Mouse (Mus musculus): ENCODE data around the gene Phf24. TPM values are rescaled to one million over a fixed set of nuclear protein-coding genes. Genes with fewer than 3 reads are reported as not detected.

Gene Phf24
- polyA plus RNA-seq, 1 experiment from 2014 or later: 33.9 TPM

DNA sequence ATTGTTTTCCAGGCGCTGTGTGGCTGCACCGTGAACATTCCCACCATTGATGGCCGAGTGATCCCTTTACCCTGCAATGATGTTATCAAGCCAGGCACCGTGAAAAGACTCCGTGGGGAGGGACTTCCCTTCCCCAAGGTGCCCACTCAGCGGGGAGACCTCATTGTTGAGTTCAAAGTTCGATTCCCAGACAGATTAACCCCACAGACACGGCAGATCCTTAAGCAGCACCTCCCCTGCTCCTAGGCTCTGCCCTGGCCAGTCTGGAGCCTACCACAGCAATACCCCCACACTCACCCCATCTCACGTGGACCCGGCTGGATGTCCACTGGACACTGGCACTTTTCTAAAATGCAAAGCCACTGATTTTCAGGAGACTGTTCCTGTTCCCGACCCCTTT is 40.8 kb downstream of the Phf24 start:
- no peak overlapping the region for H3K4me2 ChIP-seq (ENCODE audit: low read length)
- H3K4me3 ChIP-seq (replicated peaks; ENCODE audit: low read depth, low read length): no peak overlapping the region
- no peaks in the 10 kb centered on the region for H3K27me3 ChIP-seq (ENCODE audit: control insufficient read depth, insufficient read depth, low read length)
- DNase-seq (no peak), ATAC-seq (ENCODE audit: low FRiP score, low TSS enrichment) (no peak)
- peaks cover 52% of the 10 kb centered on the region for H3K36me3 ChIP-seq (ENCODE audit: control insufficient read depth, insufficient read depth, low read length)
- no peak overlapping the region for H3K27ac ChIP-seq (replicated peaks; ENCODE audit: low read depth, low read length)
- H3K4me1 ChIP-seq (ENCODE audit: control insufficient read depth, insufficient read depth, low read length): peaks cover 23% of the 10 kb centered on the region
- H3K9me3 ChIP-seq (ENCODE audit: control insufficient read depth, low read length): no peaks in the 10 kb centered on the region
- WGBS: 64% methylated on average over 11 of the region's 11 CpGs
- no peak overlapping the region for H3K9ac ChIP-seq (replicated peaks; ENCODE audit: low read length)

GRCm38 (mm10) chr4:42957979-42958378 is 41.5 kb downstream of the Phf24 start:
- Histone ChIP-seq H3K9ac (replicated peaks; ENCODE audit: low read length) (no peak overlapping the region), H3K4me1 (ENCODE audit: control insufficient read depth, insufficient read depth, low read length) (peaks cover 17% of the 10 kb centered on the region), H3K9me3 (ENCODE audit: control insufficient read depth, low read length) (no peaks in the 10 kb centered on the region), H3K36me3 (ENCODE audit: control insufficient read depth, insufficient read depth, low read length) (peaks cover 49% of the 10 kb centered on the region), H3K4me3 (replicated peaks; ENCODE audit: low read depth, low read length) (no peak overlapping the region), H3K4me2 (ENCODE audit: low read length) (no peak overlapping the region), H3K27me3 (ENCODE audit: control insufficient read depth, insufficient read depth, low read length) (no peaks in the 10 kb centered on the region), H3K27ac (replicated peaks; ENCODE audit: low read depth, low read length) (no peak overlapping the region)
- ATAC-seq (ENCODE audit: low FRiP score, low TSS enrichment) (no peak), DNase-seq (no peak)
- 92% methylated on average over 8 of the region's 8 CpGs for WGBS

GRCm38 (mm10) chr4:42958942-42959341 is 42.5 kb downstream of the Phf24 start:
- Histone ChIP-seq H3K27ac (replicated peaks; ENCODE audit: low read depth, low read length) (no peak overlapping the region), H3K36me3 (ENCODE audit: control insufficient read depth, insufficient read depth, low read length) (peaks cover 40% of the 10 kb centered on the region), H3K4me2 (ENCODE audit: low read length) (no peak overlapping the region), H3K9ac (replicated peaks; ENCODE audit: low read length) (no peak overlapping the region), H3K27me3 (ENCODE audit: control insufficient read depth, insufficient read depth, low read length) (no peaks in the 10 kb centered on the region), H3K9me3 (ENCODE audit: control insufficient read depth, low read length) (no peaks in the 10 kb centered on the region), H3K4me1 (ENCODE audit: control insufficient read depth, insufficient read depth, low read length) (peaks cover 7% of the 10 kb centered on the region), H3K4me3 (replicated peaks; ENCODE audit: low read depth, low read length) (no peak overlapping the region)
- WGBS: 71% methylated on average over 8 of the region's 8 CpGs
- ATAC-seq (ENCODE audit: low FRiP score, low TSS enrichment) (no peak), DNase-seq (no peak)

- no peaks in the 10 kb centered on the region for H3K9me3 ChIP-seq (ENCODE audit: control insufficient read depth, low read length)
- no peaks in the 10 kb centered on the region for H3K27me3 ChIP-seq (ENCODE audit: control insufficient read depth, insufficient read depth, low read length)
- peaks cover 5% of the 10 kb centered on the region; the same call in 1 of the 2 replicates for H3K4me1 ChIP-seq (ENCODE audit: control insufficient read depth, insufficient read depth, low read length)
- no peak overlapping the region for H3K4me2 ChIP-seq (ENCODE audit: low read length)
- DNase-seq (no peak), ATAC-seq (ENCODE audit: low FRiP score, low TSS enrichment) (no peak)
- no peak overlapping the region for H3K9ac ChIP-seq (replicated peaks; ENCODE audit: low read length)
- WGBS: 73% methylated on average over 4 of the region's 4 CpGs
- H3K4me3 ChIP-seq (replicated peaks; ENCODE audit: low read depth, low read length): no peak overlapping the region
- H3K27ac ChIP-seq (replicated peaks; ENCODE audit: low read depth, low read length): no peak overlapping the region
- H3K36me3 ChIP-seq (ENCODE audit: control insufficient read depth, insufficient read depth, low read length): peaks cover 40% of the 10 kb centered on the region
These were observed 42.9 kb downstream of the Phf24 start for GRCm38 (mm10) chr4:42959382-42959781.

DNA sequence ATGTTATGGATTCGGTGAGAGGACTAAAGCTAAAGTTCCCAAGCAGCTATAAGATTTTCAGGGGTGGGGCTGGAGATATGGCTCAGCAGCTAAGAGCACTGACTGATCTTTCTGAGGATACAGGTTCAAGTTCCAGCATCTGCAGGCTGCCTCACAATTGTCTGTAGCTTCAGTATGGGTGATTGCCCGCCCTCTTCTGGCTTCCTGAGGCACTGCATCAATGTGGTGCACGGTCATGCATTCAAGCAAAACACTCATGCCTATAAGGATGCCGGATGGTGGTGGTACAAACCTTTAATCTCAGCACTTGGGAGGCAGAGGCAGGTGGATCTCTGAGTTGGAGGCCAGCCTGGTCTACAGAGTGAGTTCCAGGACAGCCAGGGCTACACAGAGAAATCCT is 45.1 kb downstream of the Phf24 start:
- Histone ChIP-seq H3K36me3 (ENCODE audit: control insufficient read depth, insufficient read depth, low read length) (peaks cover 27% of the 10 kb centered on the region), H3K4me3 (replicated peaks; ENCODE audit: low read depth, low read length) (no peak overlapping the region), H3K9ac (replicated peaks; ENCODE audit: low read length) (no peak overlapping the region), H3K27ac (replicated peaks; ENCODE audit: low read depth, low read length) (no peak overlapping the region), H3K4me2 (ENCODE audit: low read length) (no peak overlapping the region), H3K9me3 (ENCODE audit: control insufficient read depth, low read length) (no peaks in the 10 kb centered on the region), H3K4me1 (ENCODE audit: control insufficient read depth, insufficient read depth, low read length) (no peaks in the 10 kb centered on the region), H3K27me3 (ENCODE audit: control insufficient read depth, insufficient read depth, low read length) (no peaks in the 10 kb centered on the region)
- 26% methylated on average over 4 of the region's 4 CpGs for WGBS
- ATAC-seq (ENCODE audit: low FRiP score, low TSS enrichment) (no peak), DNase-seq (peak; percentile 79)

DNA sequence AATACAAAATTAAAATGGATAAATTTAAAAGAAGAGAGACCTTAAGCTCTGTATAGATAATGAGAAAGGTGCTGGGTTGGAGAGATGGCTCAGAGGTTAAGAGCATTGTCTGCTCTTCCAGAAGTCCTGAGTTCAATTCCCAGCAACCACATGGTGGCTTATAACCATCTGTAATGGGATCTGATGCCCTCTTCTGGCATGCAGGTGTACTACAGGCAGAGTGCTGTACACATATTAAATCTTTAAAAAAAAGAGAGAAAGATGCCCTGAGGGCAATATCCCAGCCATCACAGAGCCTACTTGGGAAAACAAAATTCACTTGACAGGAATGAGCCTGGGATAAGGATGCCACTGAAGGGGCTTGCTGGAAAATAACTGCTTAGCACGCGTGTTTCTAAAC is 47.0 kb downstream of the Phf24 start:
- WGBS: 95% methylated on average over 2 of the region's 2 CpGs
- no peak overlapping the region for H3K4me2 ChIP-seq (ENCODE audit: low read length)
- H3K27ac ChIP-seq (replicated peaks; ENCODE audit: low read depth, low read length): no peak overlapping the region
- no peaks in the 10 kb centered on the region for H3K4me1 ChIP-seq (ENCODE audit: control insufficient read depth, insufficient read depth, low read length)
- H3K9ac ChIP-seq (replicated peaks; ENCODE audit: low read length): no peak overlapping the region
- no peak overlapping the region for H3K4me3 ChIP-seq (replicated peaks; ENCODE audit: low read depth, low read length)
- no peaks in the 10 kb centered on the region for H3K9me3 ChIP-seq (ENCODE audit: control insufficient read depth, low read length)
- no peaks in the 10 kb centered on the region for H3K27me3 ChIP-seq (ENCODE audit: control insufficient read depth, insufficient read depth, low read length)
- ATAC-seq (ENCODE audit: low FRiP score, low TSS enrichment): no peak
- peaks cover 8% of the 10 kb centered on the region for H3K36me3 ChIP-seq (ENCODE audit: control insufficient read depth, insufficient read depth, low read length)
- DNase-seq: no peak

- no peak overlapping the region for H3K9ac ChIP-seq (replicated peaks; ENCODE audit: low read length)
- peak; percentile 91 for DNase-seq
- WGBS: 14% methylated on average over 12 of the region's 12 CpGs
These were observed 48.7 kb downstream of the Phf24 start for GRCm38 (mm10) chr4:42965039-42965719.

DNA sequence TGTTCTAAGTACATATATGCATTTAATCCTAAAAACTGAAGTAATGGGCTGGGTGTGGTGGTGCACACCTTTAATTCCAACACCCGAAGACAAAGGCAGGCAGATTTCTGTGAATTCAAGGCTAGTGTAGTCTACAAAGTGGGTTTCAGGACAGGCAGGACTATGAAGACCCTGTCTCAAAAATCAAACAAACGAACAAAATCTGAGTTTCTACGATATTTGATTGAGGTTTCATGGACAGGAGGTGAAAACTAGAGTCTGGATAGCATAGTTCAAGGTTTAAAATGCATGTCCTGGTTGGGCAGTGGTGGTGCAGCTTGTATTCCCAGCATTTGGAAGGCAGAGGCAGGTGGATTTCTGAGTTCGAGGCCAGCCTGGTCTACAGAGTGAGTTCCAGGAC is 52.8 kb downstream of the Phf24 start, which contains the start of gene 1700022I11Rik:
Gene 1700022I11Rik (plus strand): TSS at position 301 of the 400 bp plus-strand sequence.
- H3K27me3 ChIP-seq (ENCODE audit: control insufficient read depth, insufficient read depth, low read length): no peaks in the 10 kb centered on the region
- 92% methylated on average over 4 of the region's 4 CpGs for whole genome bisulfite sequencing
- H3K27ac ChIP-seq (replicated peaks; ENCODE audit: low read depth, low read length): no peak within 1 kb of the TSS
- ATAC-seq (ENCODE audit: low FRiP score, low TSS enrichment) (no peak), DNase-seq (no peak)
- H3K9ac ChIP-seq (replicated peaks; ENCODE audit: low read length): no peak within 1 kb of the TSS
- no peak within 1 kb of the TSS for H3K4me3 ChIP-seq (replicated peaks; ENCODE audit: low read depth, low read length)
- H3K4me1 ChIP-seq (ENCODE audit: control insufficient read depth, insufficient read depth, low read length): no peaks in the 10 kb centered on the region
- no peaks in the 10 kb centered on the region for H3K36me3 ChIP-seq (ENCODE audit: control insufficient read depth, insufficient read depth, low read length)
- no peaks in the 10 kb centered on the region for H3K9me3 ChIP-seq (ENCODE audit: control insufficient read depth, low read length)
- no peak within 1 kb of the TSS for H3K4me2 ChIP-seq (ENCODE audit: low read length)

More at GRCm38 (mm10) chr4:42965039-42965719, 48.7 kb downstream of the Phf24 start:
- peak; percentile 24; the same call in 1 of the 2 replicates for ATAC-seq (ENCODE audit: low FRiP score, low TSS enrichment)
- no peaks in the 10 kb centered on the region for H3K27me3 ChIP-seq (ENCODE audit: control insufficient read depth, insufficient read depth, low read length)
- H3K36me3 ChIP-seq (ENCODE audit: control insufficient read depth, insufficient read depth, low read length): no peaks in the 10 kb centered on the region
- no peak overlapping the region for H3K27ac ChIP-seq (replicated peaks; ENCODE audit: low read depth, low read length)
- H3K4me1 ChIP-seq (ENCODE audit: control insufficient read depth, insufficient read depth, low read length): no peaks in the 10 kb centered on the region
- no peaks in the 10 kb centered on the region for H3K9me3 ChIP-seq (ENCODE audit: control insufficient read depth, low read length)
- H3K4me2 ChIP-seq (ENCODE audit: low read length): peak overlapping the region; percentile 28
- no peak overlapping the region for H3K4me3 ChIP-seq (replicated peaks; ENCODE audit: low read depth, low read length)

DNA sequence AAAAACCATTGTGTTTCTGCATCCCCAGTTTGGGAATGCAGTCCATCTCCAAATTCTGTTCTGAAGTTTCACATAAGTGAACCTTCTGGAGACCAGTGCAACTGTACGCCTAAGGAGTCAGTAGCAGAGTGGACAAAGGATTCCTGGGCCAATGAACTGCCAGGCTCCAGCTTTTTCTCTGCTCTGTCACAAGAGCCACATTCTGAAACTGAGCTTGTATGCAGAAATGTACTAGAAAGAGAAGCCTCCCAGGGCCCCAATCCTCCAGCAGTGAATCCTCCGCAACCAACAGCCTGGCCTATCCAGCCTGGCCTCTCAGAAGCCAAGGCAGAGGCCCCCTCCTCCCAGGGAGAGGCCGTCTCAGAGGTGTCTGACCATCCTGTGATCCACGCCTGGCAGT is 56.5 kb downstream of the Phf24 start:
- Histone ChIP-seq H3K4me3 (replicated peaks; ENCODE audit: low read depth, low read length) (no peak overlapping the region), H3K9ac (replicated peaks; ENCODE audit: low read length) (no peak overlapping the region), H3K9me3 (ENCODE audit: control insufficient read depth, low read length) (no peaks in the 10 kb centered on the region), H3K36me3 (ENCODE audit: control insufficient read depth, insufficient read depth, low read length) (peaks cover 8% of the 10 kb centered on the region; the same call in 1 of the 2 replicates), H3K27me3 (ENCODE audit: control insufficient read depth, insufficient read depth, low read length) (no peaks in the 10 kb centered on the region), H3K27ac (replicated peaks; ENCODE audit: low read depth, low read length) (no peak overlapping the region), H3K4me2 (ENCODE audit: low read length) (no peak overlapping the region), H3K4me1 (ENCODE audit: control insufficient read depth, insufficient read depth, low read length) (no peaks in the 10 kb centered on the region)
- 84% methylated on average over 4 of the region's 4 CpGs for WGBS
- DNase-seq (no peak), ATAC-seq (ENCODE audit: low FRiP score, low TSS enrichment) (no peak)
